Mouse (Mus musculus): Measurements from ENCODE around the gene Samhd1.

Samhd1 gene

GRCm38 (mm10) chr2:157054816-157055215, 80.2 kb downstream of the Samhd1 start:
- DNase-seq (ENCODE audit: low read depth in 2 of 2, low spot score in 2 of 2), result no peak

- DNase-seq (ENCODE audit: low read depth in 2 of 2, low spot score in 2 of 2), result no peak
These were observed 80.8 kb downstream of the Samhd1 start for GRCm38 (mm10) chr2:157054297-157054696.

GRCm38 (mm10) chr2:157053787-157054186, 81.3 kb downstream of the Samhd1 start:
- DNase-seq (ENCODE audit: low read depth in 2 of 2, low spot score in 2 of 2), result no peak

GRCm38 (mm10) chr2:157053124-157053523, 81.9 kb downstream of the Samhd1 start:
- DNase-seq (ENCODE audit: low read depth in 2 of 2, low spot score in 2 of 2), result no peak

- DNase-seq (ENCODE audit: low read depth in 2 of 2, low spot score in 2 of 2), result no peak
These were observed 82.6 kb downstream of the Samhd1 start for GRCm38 (mm10) chr2:157052448-157052847.

GRCm38 (mm10) chr2:157049831-157050243, 85.2 kb downstream of the Samhd1 start:
- no peak for DNase-seq (ENCODE audit: low read depth in 2 of 2, low spot score in 2 of 2)

GRCm38 (mm10) chr2:157048395-157049181, 86.5 kb downstream of the Samhd1 start:
- no peak for DNase-seq (ENCODE audit: low read depth in 2 of 2, low spot score in 2 of 2)

Data from CD8-positive naive resting alpha-beta T cell, adult 2 months (primary cell).